Mouse (Mus musculus): ENCODE measurements around the gene Prkn.

The Prkn gene

GRCm38 (mm10) chr17:10997291-10997690 lies 157.1 kb downstream of the Prkn start:
- DNase-seq (ENCODE audit: low read depth): no peak

GRCm38 (mm10) chr17:11023371-11023770 lies 183.2 kb downstream of the Prkn start:
- no peak for DNase-seq (ENCODE audit: low read depth)

- DNase-seq (ENCODE audit: low read depth): no peak
Observed at GRCm38 (mm10) chr17:11029348-11029747, 189.2 kb downstream of the Prkn start.

- no peak for DNase-seq (ENCODE audit: low read depth)
Observed at GRCm38 (mm10) chr17:11030936-11031335, 190.8 kb downstream of the Prkn start.

GRCm38 (mm10) chr17:11032366-11032765 lies 192.2 kb downstream of the Prkn start:
- DNase-seq (ENCODE audit: low read depth): no peak

GRCm38 (mm10) chr17:11033594-11033993 lies 193.4 kb downstream of the Prkn start:
- DNase-seq (ENCODE audit: low read depth): no peak

GRCm38 (mm10) chr17:11038272-11038671 lies 198.1 kb downstream of the Prkn start:
- DNase-seq (ENCODE audit: low read depth): no peak

GRCm38 (mm10) chr17:11058986-11059385 lies 218.8 kb downstream of the Prkn start:
- DNase-seq (ENCODE audit: low read depth): no peak

GRCm38 (mm10) chr17:11067076-11067703 lies 227.0 kb downstream of the Prkn start:
- no peak for DNase-seq (ENCODE audit: low read depth)

- DNase-seq (ENCODE audit: low read depth): peak; percentile 6
Observed at GRCm38 (mm10) chr17:11067704-11068475, 227.7 kb downstream of the Prkn start.

GRCm38 (mm10) chr17:11070996-11071395 lies 230.8 kb downstream of the Prkn start:
- no peak for DNase-seq (ENCODE audit: low read depth)

GRCm38 (mm10) chr17:11076319-11076903 lies 236.2 kb downstream of the Prkn start:
- DNase-seq (ENCODE audit: low read depth): no peak

GRCm38 (mm10) chr17:11086492-11086891 lies 246.3 kb downstream of the Prkn start:
- DNase-seq (ENCODE audit: low read depth): no peak

- DNase-seq (ENCODE audit: low read depth): no peak
Observed at GRCm38 (mm10) chr17:11087088-11087487, 246.9 kb downstream of the Prkn start.

- DNase-seq (ENCODE audit: low read depth): no peak
Observed at GRCm38 (mm10) chr17:11087823-11088222, 247.6 kb downstream of the Prkn start.

- DNase-seq (ENCODE audit: low read depth): no peak
Observed at GRCm38 (mm10) chr17:11089361-11089760, 249.2 kb downstream of the Prkn start.

- DNase-seq (ENCODE audit: low read depth): peak; percentile 9
Observed at GRCm38 (mm10) chr17:11092900-11093299, 252.7 kb downstream of the Prkn start.

GRCm38 (mm10) chr17:11093321-11093720 lies 253.1 kb downstream of the Prkn start:
- DNase-seq (ENCODE audit: low read depth): no peak

GRCm38 (mm10) chr17:11107007-11107406 lies 266.8 kb downstream of the Prkn start:
- DNase-seq (ENCODE audit: low read depth): no peak

GRCm38 (mm10) chr17:11107916-11108315 lies 267.7 kb downstream of the Prkn start:
- DNase-seq (ENCODE audit: low read depth): no peak

GRCm38 (mm10) chr17:11117508-11117907 lies 277.3 kb downstream of the Prkn start:
- no peak for DNase-seq (ENCODE audit: low read depth)

GRCm38 (mm10) chr17:11124048-11124447 lies 283.9 kb downstream of the Prkn start:
- DNase-seq (ENCODE audit: low read depth): no peak

GRCm38 (mm10) chr17:11127217-11127616 lies 287.0 kb downstream of the Prkn start:
- no peak for DNase-seq (ENCODE audit: low read depth)
